Mouse (Mus musculus): Measurements from ENCODE around the gene Cd69.

GRCm38 (mm10) chr6:129265821-129266220 is 9.4 kb downstream of the Cd69 start:
- TF ChIP-seq GATA1 (IDR thresholded peaks at IDR 0.05; ENCODE audit: low read length) = no peak
- TF ChIP-seq TAL1 (IDR thresholded peaks at IDR 0.05; ENCODE audit: low read length) = no peak
